Mouse (Mus musculus): ENCODE measurements at regions not wholly inside any gene's neighbourhood (a gene's known extent, or its start where the extent isn't known, plus 50 kb on each side); places are given as distances from the start of the nearest gene placed in this dataset.
A peak's percentile ranks its signal among the peaks of the same experiment; 100 is the strongest.

- Histone ChIP-seq H3K9ac (no peak overlapping the region), H3K36me3 (replicated peaks; ENCODE audit: control insufficient read depth, insufficient read depth) (no peaks in the 10 kb centered on the region), H3K4me1 (replicated peaks; ENCODE audit: control insufficient read depth, insufficient read depth, low read length) (no peaks in the 10 kb centered on the region), H3K4me2 (replicated peaks) (no peak overlapping the region), H3K4me3 (replicated peaks; ENCODE audit: low read length) (no peak overlapping the region), H3K27ac (no peak overlapping the region), H3K9me3 (ENCODE audit: control insufficient read depth, low read length) (no peaks in the 10 kb centered on the region), H3K27me3 (ENCODE audit: control insufficient read depth, insufficient read depth, low read length) (no peaks in the 10 kb centered on the region)
- 84% methylated on average over 1 of the region's 1 CpGs for WGBS
- ATAC-seq (ENCODE audit: low FRiP score) (no peak), DNase-seq (ENCODE audit: low spot score) (no peak)
These were observed 69.7 kb downstream of the Slitrk6 start for GRCm38 (mm10) chr14:110685247-110685646.

DNA sequence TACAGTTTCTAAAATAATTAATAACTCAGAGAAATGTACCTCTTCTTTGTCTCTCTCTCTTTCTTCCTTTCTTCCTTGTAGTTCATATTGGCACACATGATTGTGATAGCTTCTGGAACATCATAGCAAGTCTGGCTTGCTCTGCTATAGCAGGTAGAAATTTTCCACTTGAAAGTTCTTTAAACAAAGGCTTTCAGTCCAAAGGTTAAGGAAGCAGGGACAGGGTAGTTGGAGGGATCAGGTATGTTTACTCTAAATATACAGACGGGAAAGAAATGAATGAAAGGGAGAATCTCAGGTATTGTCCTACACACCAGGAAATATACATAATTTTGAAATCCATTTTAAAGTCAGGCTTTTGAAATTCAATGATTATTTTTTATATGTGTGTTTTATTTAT lies 75.2 kb downstream of the Slitrk6 start:
- no peak overlapping the region for H3K4me2 ChIP-seq (replicated peaks)
- H3K9ac ChIP-seq = no peak overlapping the region
- H3K9me3 ChIP-seq (ENCODE audit: control insufficient read depth, low read length) = no peaks in the 10 kb centered on the region
- no peaks in the 10 kb centered on the region for H3K36me3 ChIP-seq (replicated peaks; ENCODE audit: control insufficient read depth, insufficient read depth)
- no peak for DNase-seq (ENCODE audit: low spot score)
- no peaks in the 10 kb centered on the region for H3K4me1 ChIP-seq (replicated peaks; ENCODE audit: control insufficient read depth, insufficient read depth, low read length)
- H3K4me3 ChIP-seq (replicated peaks; ENCODE audit: low read length) = no peak overlapping the region
- 92% methylated on average over 1 of the region's 1 CpGs for WGBS
- no peaks in the 10 kb centered on the region for H3K27me3 ChIP-seq (ENCODE audit: control insufficient read depth, insufficient read depth, low read length)
- no peak for ATAC-seq (ENCODE audit: low FRiP score)
- H3K27ac ChIP-seq = no peak overlapping the region

DNA sequence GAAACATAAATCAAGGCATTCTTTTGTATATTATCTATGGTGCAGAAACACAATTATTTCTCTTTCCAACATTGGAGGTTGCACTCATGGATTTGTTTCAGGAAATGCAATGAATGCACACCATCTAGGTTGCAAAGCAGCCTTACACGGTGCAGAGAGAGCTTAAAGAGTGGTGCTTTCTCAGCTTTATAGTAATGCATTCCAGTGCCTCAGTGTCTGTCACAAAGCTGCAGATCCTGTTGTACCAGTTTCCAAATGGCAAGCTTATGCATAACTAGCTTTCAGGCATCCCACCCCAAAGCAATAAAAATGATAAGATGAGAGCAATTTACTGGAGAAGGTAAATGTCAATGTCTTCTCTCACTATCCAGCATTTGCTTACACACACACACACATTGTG lies 89.2 kb downstream of the Slitrk6 start:
- DNase-seq (ENCODE audit: low spot score) (no peak), ATAC-seq (ENCODE audit: low FRiP score) (no peak)
- Histone ChIP-seq H3K4me2 (replicated peaks) (no peak overlapping the region), H3K27me3 (ENCODE audit: control insufficient read depth, insufficient read depth, low read length) (no peaks in the 10 kb centered on the region), H3K4me1 (replicated peaks; ENCODE audit: control insufficient read depth, insufficient read depth, low read length) (no peaks in the 10 kb centered on the region), H3K36me3 (replicated peaks; ENCODE audit: control insufficient read depth, insufficient read depth) (no peaks in the 10 kb centered on the region), H3K9me3 (ENCODE audit: control insufficient read depth, low read length) (no peaks in the 10 kb centered on the region), H3K27ac (no peak overlapping the region), H3K4me3 (replicated peaks; ENCODE audit: low read length) (no peak overlapping the region), H3K9ac (no peak overlapping the region)
- WGBS = 87% methylated on average over 1 of the region's 1 CpGs

- Histone ChIP-seq H3K9ac (no peak overlapping the region), H3K9me3 (ENCODE audit: control insufficient read depth, low read length) (no peaks in the 10 kb centered on the region), H3K27me3 (ENCODE audit: control insufficient read depth, insufficient read depth, low read length) (no peaks in the 10 kb centered on the region), H3K4me1 (replicated peaks; ENCODE audit: control insufficient read depth, insufficient read depth, low read length) (no peaks in the 10 kb centered on the region), H3K4me2 (replicated peaks) (no peak overlapping the region), H3K27ac (no peak overlapping the region), H3K36me3 (replicated peaks; ENCODE audit: control insufficient read depth, insufficient read depth) (no peaks in the 10 kb centered on the region), H3K4me3 (replicated peaks; ENCODE audit: low read length) (no peak overlapping the region)
- no peak for DNase-seq (ENCODE audit: low spot score)
- ATAC-seq (ENCODE audit: low FRiP score) = no peak
- 75% methylated on average over 2 of the region's 2 CpGs for WGBS
These were observed 91.7 kb downstream of the Slitrk6 start for GRCm38 (mm10) chr14:110663231-110663630.

- peak; percentile 57; the same call in 1 of the 2 replicates for ATAC-seq (ENCODE audit: low FRiP score)
These were observed 120.8 kb downstream of the Slitrk6 start for GRCm38 (mm10) chr14:110634147-110634546.

GRCm38 (mm10) chr14:110623716-110624115 lies 131.2 kb downstream of the Slitrk6 start:
- DNase-seq (ENCODE audit: low spot score) = no peak
- Histone ChIP-seq H3K4me3 (replicated peaks; ENCODE audit: low read length) (no peak overlapping the region), H3K9ac (no peak overlapping the region), H3K4me1 (replicated peaks; ENCODE audit: control insufficient read depth, insufficient read depth, low read length) (no peaks in the 10 kb centered on the region), H3K9me3 (ENCODE audit: control insufficient read depth, low read length) (no peaks in the 10 kb centered on the region), H3K36me3 (replicated peaks; ENCODE audit: control insufficient read depth, insufficient read depth) (no peaks in the 10 kb centered on the region), H3K4me2 (replicated peaks) (no peak overlapping the region), H3K27ac (no peak overlapping the region), H3K27me3 (ENCODE audit: control insufficient read depth, insufficient read depth, low read length) (no peaks in the 10 kb centered on the region)
- ATAC-seq (ENCODE audit: low FRiP score) = no peak
- 64% methylated on average over 2 of the region's 2 CpGs for WGBS

More at GRCm38 (mm10) chr14:110634147-110634546, 120.8 kb downstream of the Slitrk6 start:
- no peak overlapping the region for H3K9ac ChIP-seq
- no peak overlapping the region for H3K4me2 ChIP-seq (replicated peaks)
- no peaks in the 10 kb centered on the region for H3K9me3 ChIP-seq (ENCODE audit: control insufficient read depth, low read length)
- no peak overlapping the region for H3K27ac ChIP-seq
- DNase-seq (ENCODE audit: low spot score) = no peak
- WGBS = 67% methylated on average over 3 of the region's 3 CpGs
- H3K36me3 ChIP-seq (replicated peaks; ENCODE audit: control insufficient read depth, insufficient read depth) = no peaks in the 10 kb centered on the region
- no peaks in the 10 kb centered on the region for H3K27me3 ChIP-seq (ENCODE audit: control insufficient read depth, insufficient read depth, low read length)
- 0 out of 2 replicates have a peak, but pooled peaks cover 2% of the 10 kb centered on the region for H3K4me1 ChIP-seq (replicated peaks; ENCODE audit: control insufficient read depth, insufficient read depth, low read length)
- no peak overlapping the region for H3K4me3 ChIP-seq (replicated peaks; ENCODE audit: low read length)

DNA sequence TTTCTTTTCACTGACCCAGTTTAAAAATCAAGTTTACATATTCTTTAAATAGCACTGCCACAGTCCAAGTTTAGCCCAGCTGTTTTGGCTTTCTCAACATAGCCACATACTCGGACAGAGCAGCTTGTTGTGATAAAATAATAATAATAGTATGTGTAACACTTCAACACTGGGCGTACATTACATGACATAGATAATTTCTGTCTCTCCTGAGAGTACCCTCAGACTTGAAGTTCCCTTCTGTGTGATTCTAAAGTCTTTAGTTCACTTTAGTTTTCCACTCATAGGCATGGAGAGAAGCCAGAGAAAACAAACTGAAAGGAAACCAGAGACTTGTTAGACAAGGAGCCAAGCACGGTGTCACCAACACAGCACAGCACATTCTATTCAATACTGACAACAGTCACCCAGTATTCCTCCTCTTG lies 136.4 kb downstream of the Slitrk6 start:
- H3K4me1 ChIP-seq (replicated peaks; ENCODE audit: control insufficient read depth, insufficient read depth, low read length) = no peaks in the 10 kb centered on the region
- no peak overlapping the region for H3K4me3 ChIP-seq (replicated peaks; ENCODE audit: low read length)
- H3K27ac ChIP-seq = no peak overlapping the region
- no peaks in the 10 kb centered on the region for H3K9me3 ChIP-seq (ENCODE audit: control insufficient read depth, low read length)
- no peaks in the 10 kb centered on the region for H3K36me3 ChIP-seq (replicated peaks; ENCODE audit: control insufficient read depth, insufficient read depth)
- no peak for DNase-seq (ENCODE audit: low spot score)
- H3K4me2 ChIP-seq (replicated peaks) = no peak overlapping the region
- ATAC-seq (ENCODE audit: low FRiP score) = no peak
- H3K27me3 ChIP-seq (ENCODE audit: control insufficient read depth, insufficient read depth, low read length) = no peaks in the 10 kb centered on the region
- 73% methylated on average over 3 of the region's 3 CpGs for WGBS
- no peak overlapping the region for H3K9ac ChIP-seq

DNA sequence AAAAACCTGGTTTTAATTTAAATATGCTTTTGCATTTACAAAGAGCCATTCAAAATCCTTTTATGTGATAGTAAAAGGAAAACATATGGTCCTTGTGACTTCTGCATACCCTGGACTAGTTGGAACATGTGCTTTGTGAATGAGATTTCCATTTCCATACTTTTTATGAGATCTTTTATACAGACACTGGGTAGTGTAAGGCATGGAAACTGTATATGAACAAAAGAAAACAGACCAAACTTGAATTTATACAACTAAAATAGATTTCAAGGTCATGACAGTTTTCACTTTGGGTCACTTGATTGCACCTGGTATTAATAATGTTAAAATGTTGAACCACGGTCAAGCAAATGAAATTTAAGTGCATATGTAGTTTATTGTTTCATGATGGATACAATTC lies 138.5 kb downstream of the Slitrk6 start:
- 88% methylated on average over 1 of the region's 1 CpGs for WGBS
- no peak overlapping the region for H3K9ac ChIP-seq
- H3K27ac ChIP-seq = no peak overlapping the region
- no peak for DNase-seq (ENCODE audit: low spot score)
- no peak overlapping the region for H3K4me2 ChIP-seq (replicated peaks)
- no peak overlapping the region for H3K4me3 ChIP-seq (replicated peaks; ENCODE audit: low read length)
- no peak for ATAC-seq (ENCODE audit: low FRiP score)
- no peaks in the 10 kb centered on the region for H3K27me3 ChIP-seq (ENCODE audit: control insufficient read depth, insufficient read depth, low read length)
- H3K4me1 ChIP-seq (replicated peaks; ENCODE audit: control insufficient read depth, insufficient read depth, low read length) = no peaks in the 10 kb centered on the region
- H3K9me3 ChIP-seq (ENCODE audit: control insufficient read depth, low read length) = no peaks in the 10 kb centered on the region
- H3K36me3 ChIP-seq (replicated peaks; ENCODE audit: control insufficient read depth, insufficient read depth) = no peaks in the 10 kb centered on the region

DNA sequence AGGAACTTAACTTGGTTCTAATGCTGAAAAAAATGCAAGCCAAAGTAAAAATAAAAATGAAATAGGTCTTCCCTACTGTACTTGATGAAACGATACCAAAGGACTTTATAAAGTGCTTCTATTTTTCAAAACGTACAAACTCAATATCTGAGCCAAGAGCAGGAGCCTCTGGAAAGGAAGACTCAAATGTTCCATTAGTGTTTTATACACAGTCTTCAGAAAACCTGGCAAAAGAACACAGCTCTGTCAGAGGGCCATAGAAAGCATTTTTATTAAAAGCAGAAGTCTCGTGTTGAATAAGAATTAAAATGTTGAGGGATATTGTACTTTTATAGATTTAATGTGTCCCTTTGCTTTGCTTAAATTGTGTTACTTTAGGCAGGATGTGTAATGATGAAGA lies 174.6 kb downstream of the Slitrk6 start:
- Histone ChIP-seq H3K9ac (no peak overlapping the region), H3K4me3 (replicated peaks; ENCODE audit: low read length) (no peak overlapping the region), H3K27me3 (ENCODE audit: control insufficient read depth, insufficient read depth, low read length) (no peaks in the 10 kb centered on the region), H3K4me2 (replicated peaks) (no peak overlapping the region), H3K36me3 (replicated peaks; ENCODE audit: control insufficient read depth, insufficient read depth) (no peaks in the 10 kb centered on the region), H3K27ac (no peak overlapping the region), H3K4me1 (replicated peaks; ENCODE audit: control insufficient read depth, insufficient read depth, low read length) (no peaks in the 10 kb centered on the region), H3K9me3 (ENCODE audit: control insufficient read depth, low read length) (no peaks in the 10 kb centered on the region)
- 90% methylated on average over 3 of the region's 3 CpGs for WGBS
- no peak for DNase-seq (ENCODE audit: low spot score)
- ATAC-seq (ENCODE audit: low FRiP score) = no peak

DNA sequence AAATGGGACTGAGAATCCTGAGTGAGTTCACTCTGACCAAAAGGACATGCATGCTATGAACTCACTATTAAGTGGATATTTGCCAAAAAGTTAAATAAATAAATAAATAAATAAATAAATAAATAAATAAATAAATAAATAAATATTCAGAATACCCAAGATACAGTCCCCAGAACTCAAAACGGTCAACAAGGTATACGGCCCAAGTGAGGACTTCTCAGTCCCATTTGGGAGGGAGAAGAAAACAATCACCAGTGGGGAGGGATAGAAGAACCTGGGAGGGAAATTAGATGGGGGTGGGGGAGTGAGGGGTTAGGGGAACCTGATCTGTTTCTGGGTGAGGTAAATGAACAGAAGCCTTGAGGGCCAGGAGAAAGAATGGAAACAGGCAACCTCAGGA lies 184.2 kb downstream of the Slitrk6 start:
- no peak for ATAC-seq (ENCODE audit: low FRiP score)
- Histone ChIP-seq H3K4me3 (replicated peaks; ENCODE audit: low read length) (no peak overlapping the region), H3K9ac (no peak overlapping the region), H3K9me3 (ENCODE audit: control insufficient read depth, low read length) (no peaks in the 10 kb centered on the region), H3K27me3 (ENCODE audit: control insufficient read depth, insufficient read depth, low read length) (no peaks in the 10 kb centered on the region), H3K36me3 (replicated peaks; ENCODE audit: control insufficient read depth, insufficient read depth) (no peaks in the 10 kb centered on the region), H3K4me1 (replicated peaks; ENCODE audit: control insufficient read depth, insufficient read depth, low read length) (no peaks in the 10 kb centered on the region), H3K27ac (no peak overlapping the region), H3K4me2 (replicated peaks) (no peak overlapping the region)
- WGBS = 97% methylated on average over 2 of the region's 2 CpGs
- DNase-seq (ENCODE audit: low spot score) = no peak
